Mouse (Mus musculus): ENCODE data around the gene Cacna1i. TPM values are rescaled to one million over a fixed set of nuclear protein-coding genes. Genes with fewer than 3 reads are reported as not detected.

The Cacna1i gene
- 10 to 100 TPM; 64.3 to 80.9 (median 66.4) TPM for total RNA-seq (2022)

- DNase-seq (ENCODE audit: low spot score in 2 of 2): peak in 1 of 2 experiments; percentile 50
Measured at GRCm38 (mm10) chr15:80286851-80287415, at the start of gene Cacna1i. Gene Cacna1i (plus strand): TSS chr15:80287238.

DNA sequence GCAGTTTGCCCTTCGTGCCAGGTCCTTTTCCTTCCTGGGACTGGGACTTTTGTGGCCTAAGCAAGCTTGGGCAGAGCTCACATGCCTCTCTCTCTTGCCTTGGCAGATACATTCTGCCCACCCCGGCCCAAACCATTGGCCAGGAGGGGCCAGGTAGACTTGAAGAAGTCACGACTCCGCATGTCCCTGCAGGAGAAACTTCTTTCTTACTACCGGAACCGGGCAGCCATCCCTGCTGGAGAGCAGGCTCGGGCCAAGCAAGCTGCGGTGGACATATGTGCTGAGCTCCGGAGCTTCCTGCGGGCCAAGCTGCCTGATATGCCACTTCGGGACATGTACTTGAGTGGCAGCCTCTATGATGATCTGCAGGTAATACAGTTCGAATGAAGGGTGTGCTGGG is 38.9 kb upstream of the Cacna1i start:
- no peak for DNase-seq (ENCODE audit: low spot score in 2 of 2)

GRCm38 (mm10) chr15:80248596-80248995 is 38.4 kb upstream of the Cacna1i start:
- DNase-seq (ENCODE audit: low spot score in 2 of 2): no peak

GRCm38 (mm10) chr15:80249672-80250071 is 37.4 kb upstream of the Cacna1i start:
- no peak for DNase-seq (ENCODE audit: low spot score in 2 of 2)

DNA sequence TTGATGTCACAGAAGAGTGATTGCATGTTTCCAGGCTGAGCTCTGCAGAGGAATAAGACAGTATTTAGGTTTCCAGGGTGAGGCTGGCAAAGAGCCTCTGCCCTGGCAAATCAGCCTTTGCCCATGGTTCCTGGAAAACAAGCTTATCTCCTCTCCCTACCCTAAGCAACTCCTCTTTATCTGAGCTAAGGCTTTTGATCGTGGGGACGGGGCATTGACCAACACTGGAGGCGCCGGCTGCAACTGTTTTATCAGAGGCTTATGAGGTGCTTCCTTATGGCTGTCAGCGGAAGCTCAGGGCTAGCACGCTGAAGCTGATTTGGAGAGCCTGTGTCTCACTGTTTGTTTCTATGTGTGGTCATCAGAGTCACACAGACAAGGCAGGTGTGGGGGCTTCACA is 36.5 kb upstream of the Cacna1i start:
- no peak for DNase-seq (ENCODE audit: low spot score in 2 of 2)

DNA sequence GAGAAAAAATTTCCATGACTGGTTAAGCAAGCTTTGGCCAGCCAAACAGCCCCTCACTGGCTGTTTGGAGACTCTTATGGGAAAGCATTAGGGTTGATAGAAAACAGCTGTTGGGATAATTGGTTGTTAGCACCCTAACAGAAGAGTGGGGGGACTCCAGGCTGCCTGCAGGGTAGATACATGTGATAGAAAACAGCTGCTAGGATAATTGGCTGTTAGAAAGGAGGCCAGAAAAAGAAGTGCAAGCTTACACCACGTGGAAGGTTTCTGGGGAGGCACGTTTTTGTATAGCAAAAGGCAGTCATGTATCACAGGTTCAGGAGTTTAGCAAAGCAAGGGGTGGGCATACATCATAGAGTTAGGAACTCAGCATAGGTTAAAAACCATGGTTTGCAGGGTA is 33.5 kb upstream of the Cacna1i start:
- DNase-seq (ENCODE audit: low spot score in 2 of 2): no peak

- no peak for DNase-seq (ENCODE audit: low spot score in 2 of 2)
Measured at GRCm38 (mm10) chr15:80254207-80254606, 32.8 kb upstream of the Cacna1i start.

DNA sequence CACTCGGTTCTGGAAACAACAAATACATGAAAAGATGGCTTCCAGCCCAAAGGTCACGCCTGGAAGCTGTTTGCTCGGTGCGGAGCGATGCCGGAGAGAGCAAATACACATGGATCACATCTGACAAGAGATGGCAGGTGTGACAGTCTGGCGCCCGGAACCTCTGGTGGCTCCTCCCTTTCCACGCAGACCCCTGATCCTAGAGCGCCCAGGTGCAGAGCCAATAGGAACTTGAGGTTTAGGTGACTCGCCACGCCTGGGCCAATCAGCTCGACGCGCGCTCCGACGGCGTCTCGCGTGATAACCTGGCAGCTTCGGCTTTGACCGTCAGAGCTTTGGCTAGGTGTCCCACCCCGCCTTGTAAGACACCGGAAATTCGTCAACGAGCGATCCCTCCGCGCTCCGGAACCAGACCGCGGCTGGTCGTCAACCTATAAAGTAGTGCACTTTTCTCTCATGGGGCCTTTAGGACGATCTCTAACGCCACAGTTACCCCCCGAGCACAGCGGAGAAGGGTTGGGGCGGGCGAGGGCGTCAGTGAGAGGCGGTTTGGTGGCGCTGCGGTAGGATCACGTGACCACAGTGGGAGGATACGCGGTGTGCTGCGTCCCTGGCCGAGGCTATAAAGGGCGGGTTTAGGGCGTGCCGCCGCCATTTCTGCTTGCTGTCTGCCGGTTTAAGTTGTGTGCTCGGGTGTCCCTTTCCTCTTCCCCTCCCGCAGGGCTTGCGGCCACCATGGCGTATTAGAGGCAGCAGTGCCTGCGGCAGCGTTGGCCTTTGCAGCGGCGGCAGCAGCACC is 32.0 kb upstream of the Cacna1i start, which contains the start of gene Atf4:
TSS of gene Atf4 (plus strand) at position 338 of the 799 bp plus-strand sequence.
- DNase-seq (ENCODE audit: low spot score in 2 of 2): peak; percentile 97 to 99

GRCm38 (mm10) chr15:80255646-80256121 is 31.4 kb upstream of the Cacna1i start:
- peak; percentile 27 to 58 for DNase-seq (ENCODE audit: low spot score in 2 of 2)

GRCm38 (mm10) chr15:80256242-80256641 is 30.8 kb upstream of the Cacna1i start:
- peak in 1 of 2 experiments; percentile 28 for DNase-seq (ENCODE audit: low spot score in 2 of 2)

GRCm38 (mm10) chr15:80256656-80257601 is 30.1 kb upstream of the Cacna1i start:
- DNase-seq (ENCODE audit: low spot score in 2 of 2): no peak

DNA sequence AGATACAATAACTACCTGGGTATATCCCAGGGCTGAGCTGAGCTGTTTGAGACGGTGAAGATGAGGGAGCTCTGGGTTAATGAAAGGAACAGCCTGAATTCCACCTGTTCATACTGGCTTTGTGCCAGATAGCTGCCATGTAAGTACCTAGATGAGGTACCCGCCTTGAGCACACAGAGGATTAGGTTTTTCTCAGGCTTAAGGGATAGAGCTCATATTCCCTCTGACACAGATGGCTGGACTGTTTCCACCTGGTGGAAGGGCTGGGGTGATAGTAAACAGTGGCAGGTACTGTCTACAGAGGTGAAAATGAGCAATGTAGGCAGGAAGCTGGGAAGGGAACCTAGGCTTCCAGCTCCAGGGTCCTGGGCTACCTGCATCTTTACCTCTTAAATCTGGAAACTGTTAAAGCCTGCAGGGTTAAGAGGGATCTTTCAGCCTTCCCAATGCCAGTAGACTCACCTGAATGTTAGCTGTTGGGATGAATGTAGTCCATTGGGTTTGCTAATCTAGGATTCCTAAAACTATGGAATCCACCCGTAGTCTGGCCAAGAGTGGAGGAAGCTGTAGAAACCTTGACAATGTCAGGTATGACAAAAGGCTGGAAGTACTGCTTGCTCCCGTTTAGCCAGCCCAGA is 29.3 kb upstream of the Cacna1i start:
- DNase-seq (ENCODE audit: low spot score in 2 of 2): no peak

DNA sequence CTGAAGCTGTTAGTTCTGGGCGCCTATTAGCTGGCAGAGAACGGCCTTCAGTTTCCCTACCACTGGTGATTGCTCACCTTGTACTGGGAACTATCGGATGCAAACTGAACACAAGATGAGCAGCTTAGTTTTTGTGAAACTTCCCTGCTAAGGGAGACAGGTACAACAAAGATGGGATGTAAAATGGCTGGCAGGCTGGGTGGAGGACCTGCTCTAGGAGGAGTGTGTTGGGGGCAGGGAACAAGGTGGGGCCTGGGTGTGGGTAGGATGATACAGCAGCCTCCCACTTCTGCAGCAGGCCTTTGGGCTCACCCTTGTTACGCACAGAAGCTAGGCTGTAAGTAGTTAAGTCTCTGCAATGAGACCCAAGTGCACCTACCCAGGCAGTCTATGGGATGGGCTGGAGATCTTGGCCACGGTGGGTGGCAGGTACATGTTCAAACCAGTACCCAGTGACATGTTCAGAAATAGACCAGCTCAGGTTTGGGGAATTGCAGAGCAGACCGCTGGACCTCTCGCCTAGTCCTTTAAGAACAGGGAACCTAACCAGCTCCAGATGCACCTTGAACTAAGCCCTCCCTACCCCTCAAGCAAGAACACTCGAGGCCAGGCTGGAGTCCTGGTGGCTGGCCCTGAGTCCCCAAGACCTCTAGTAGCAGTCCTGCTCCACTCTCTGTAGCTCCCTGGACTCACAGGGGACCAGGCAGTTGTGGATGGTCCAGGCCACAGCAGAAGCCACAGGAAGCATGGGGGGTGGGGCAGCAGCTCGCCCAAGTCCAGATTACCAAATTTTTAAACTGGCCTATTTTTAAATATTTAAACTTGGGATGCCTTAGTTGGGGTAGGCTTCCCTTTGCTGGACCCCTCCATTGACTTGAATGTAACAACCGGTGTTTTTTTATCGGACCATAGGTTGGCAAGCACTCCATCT is 28.5 kb upstream of the Cacna1i start:
- DNase-seq (ENCODE audit: low spot score in 2 of 2): no peak

GRCm38 (mm10) chr15:80259406-80260045 is 27.5 kb upstream of the Cacna1i start:
- no peak for DNase-seq (ENCODE audit: low spot score in 2 of 2)

- peak; percentile 52 to 81 for DNase-seq (ENCODE audit: low spot score in 2 of 2)
Measured at GRCm38 (mm10) chr15:80260677-80261076, 26.4 kb upstream of the Cacna1i start.

GRCm38 (mm10) chr15:80261100-80261499 is 25.9 kb upstream of the Cacna1i start:
- DNase-seq (ENCODE audit: low spot score in 2 of 2): no peak

DNA sequence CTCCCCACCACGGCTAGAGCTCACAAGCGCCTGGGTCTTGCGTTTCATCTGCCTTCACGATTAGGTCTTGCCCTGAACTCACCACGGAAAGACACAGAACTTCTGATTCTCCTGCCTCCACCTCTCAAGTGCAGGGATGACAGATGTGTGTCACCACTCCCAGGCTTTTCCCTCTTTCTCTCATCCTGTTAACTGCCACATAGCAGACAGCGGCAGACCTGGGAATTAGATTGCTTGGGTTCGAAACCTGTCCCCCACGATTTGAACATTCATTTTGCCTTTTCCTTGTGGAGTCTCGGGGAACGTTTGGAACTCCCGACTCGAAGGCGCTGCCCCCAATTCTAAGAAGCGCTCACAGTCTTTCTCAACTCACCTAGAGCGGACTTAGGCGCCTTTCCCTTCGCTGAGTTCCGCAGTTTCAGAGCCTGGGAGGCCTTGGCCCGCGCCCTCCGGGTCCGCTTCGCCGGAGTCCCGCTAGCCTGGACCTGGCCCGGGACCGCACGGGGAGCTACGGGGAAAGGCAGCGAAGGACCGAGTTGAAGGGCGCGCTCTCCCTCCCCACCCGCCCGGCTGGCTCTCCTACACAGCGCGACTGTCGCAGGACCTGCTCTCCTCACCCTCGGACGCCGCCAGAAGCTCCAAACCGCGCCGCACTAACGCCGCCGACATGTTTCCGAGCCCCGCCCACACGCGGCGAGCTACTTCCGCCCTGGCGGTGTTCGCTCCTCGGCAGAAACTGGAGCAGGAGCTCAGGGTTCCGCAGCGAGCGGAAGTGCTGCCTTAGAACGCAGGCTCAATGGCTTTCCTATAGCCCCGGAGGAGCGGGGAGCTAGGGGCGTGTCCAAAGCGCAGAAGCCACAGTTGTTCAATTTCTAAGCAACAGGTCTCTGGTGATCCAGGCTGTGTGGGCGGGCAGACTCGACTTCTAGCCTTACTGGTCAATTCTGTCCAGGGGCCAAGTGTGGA is 23.1 kb upstream of the Cacna1i start, which contains the start of gene Rps19bp1:
TSS of gene Rps19bp1 (minus strand) at position 706 of the 966 bp plus-strand sequence.
- DNase-seq (ENCODE audit: low spot score in 2 of 2): peak; percentile 76 to 83

DNA sequence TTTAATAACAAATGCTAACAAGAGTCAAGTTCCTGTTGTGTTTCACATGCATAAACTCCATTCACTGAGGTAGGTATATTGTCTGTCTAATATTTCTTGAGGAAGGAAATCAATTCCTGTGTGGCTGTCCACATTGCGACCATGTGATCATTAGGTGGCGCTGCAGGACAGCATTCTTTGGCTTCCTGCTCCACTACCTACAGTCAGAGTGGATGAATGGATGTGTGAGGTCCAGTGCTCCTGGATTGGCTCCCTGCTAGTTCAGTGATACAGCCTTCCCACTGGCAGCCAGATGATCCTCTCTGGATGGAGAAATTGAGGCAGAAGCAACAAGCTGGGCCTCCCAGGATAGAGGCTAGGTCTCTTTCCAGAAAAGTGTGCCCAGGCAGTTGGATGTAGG is 20.8 kb upstream of the Cacna1i start:
- DNase-seq (ENCODE audit: low spot score in 2 of 2): no peak

Data from left cerebral cortex, adult 8-10 months (tissue).